Comparison of ENCODE assay signal across 12 mouse cellular contexts in the genomic region with DNA sequence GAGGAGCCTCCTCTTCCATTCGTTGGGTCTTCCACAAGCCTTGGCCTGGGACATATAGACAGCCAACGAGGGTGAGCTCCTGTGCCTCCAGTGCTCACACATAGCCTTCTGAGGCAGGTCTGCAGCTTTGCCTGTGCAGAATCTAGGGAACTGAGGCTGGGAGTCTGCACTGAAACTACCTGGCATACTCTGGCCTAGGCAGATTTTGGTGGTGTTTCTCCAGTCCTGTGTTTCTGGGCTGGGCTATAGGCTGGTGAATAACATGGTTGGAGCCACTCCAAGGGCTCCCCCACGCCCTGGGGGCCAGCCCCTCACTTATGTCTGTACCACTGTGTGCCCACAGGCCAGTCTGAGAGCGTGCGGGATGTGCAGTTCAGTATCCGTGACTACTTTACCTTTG. TPM values are rescaled to one million over a fixed set of nuclear protein-coding genes. Genes with fewer than 3 reads are reported as not detected.
DNase-seq lines count a peak whose midpoint lies in the region; ATAC-seq and TF ChIP-seq lines count a peak whose summit lies in the region.
"Had no signal": no experiment of that assay in that cellular context is flagged by ENCODE, and none has a peak within 500 bp of the region (broad histone marks: within the 10 kb centered on the region; RNA-seq: fewer than 3 reads in every experiment).

No protein-coding gene starts in this region.

- H3K4me2 ChIP-seq in kidney, embryonic 15.5 days, result peak overlapping the region; percentile 95
- H3K4me2 ChIP-seq in embryonic facial prominence, embryonic 13.5 days, result peak overlapping the region; percentile 93; the same call in 1 of the 2 replicates
- H3K4me2 ChIP-seq in liver, embryonic 14.5 days (ENCODE audit: low read depth), result peak overlapping the region; percentile 87; the same call in 1 of the 2 replicates

- peaks cover 24% of the 10 kb centered on the region for H3K27me3 ChIP-seq in erythroblast, embryonic 14.5 days (ENCODE audit: control insufficient read depth)
- peaks cover 24% of the 10 kb centered on the region for H3K27me3 ChIP-seq in kidney, embryonic 15.5 days
- H3K27me3 ChIP-seq in embryonic facial prominence, embryonic 13.5 days, result peaks cover 18% of the 10 kb centered on the region
- H3K27me3 ChIP-seq in liver, embryonic 14.5 days (ENCODE audit: control insufficient read depth, insufficient read depth, low read length), result peaks cover 6% of the 10 kb centered on the region

- H3K9ac ChIP-seq in kidney, embryonic 15.5 days, result no peak overlapping the region
- peak overlapping the region; percentile 11; the same call in 1 of the 2 replicates for H3K9ac ChIP-seq in embryonic facial prominence, embryonic 13.5 days
- H3K9ac ChIP-seq in liver, embryonic 14.5 days (replicated peaks), result no peak overlapping the region
- H3K9ac ChIP-seq: stomach, embryonic 15.5 days had no signal

- H3K9me3 ChIP-seq in erythroblast, embryonic 14.5 days (ENCODE audit: control insufficient read depth, low read length), result no peaks in the 10 kb centered on the region
- no peaks in the 10 kb centered on the region for H3K9me3 ChIP-seq in kidney, embryonic 15.5 days (replicated peaks)
- H3K9me3 ChIP-seq in embryonic facial prominence, embryonic 13.5 days, result no peaks in the 10 kb centered on the region
- H3K9me3 ChIP-seq in liver, embryonic 14.5 days (ENCODE audit: control insufficient read depth, low read length), result no peaks in the 10 kb centered on the region
- H3K9me3 ChIP-seq: stomach, embryonic 15.5 days had no signal

- no peak for ATAC-seq in erythroblast, adult 5-6 weeks (replicated peaks; ENCODE audit: low FRiP score, poor library complexity, severe bottlenecking)
- no peak for ATAC-seq in kidney, embryonic 15.5 days (replicated peaks; ENCODE audit: low FRiP score)
- ATAC-seq in embryonic facial prominence, embryonic 13.5 days (ENCODE audit: insufficient number of reproducible peaks, insufficient read depth, low FRiP score, low TSS enrichment, low read depth), result no peak
- ATAC-seq in liver, embryonic 14.5 days (ENCODE audit: insufficient read depth), result no peak
- ATAC-seq in megakaryocyte progenitor cell, adult 5-6 weeks (replicated peaks; ENCODE audit: poor library complexity), result no peak

- WGBS in kidney, embryonic 15.5 days, result 92% methylated on average over 6 of the region's 6 CpGs
- WGBS in embryonic facial prominence, embryonic 13.5 days, result 81% methylated on average over 6 of the region's 6 CpGs
- WGBS in liver, embryonic 14.5 days (ENCODE audit: insufficient replicate concordance), result 78% methylated on average over 6 of the region's 6 CpGs

- H3K4me3 ChIP-seq in erythroblast, embryonic 14.5 days (replicated peaks), result peak overlapping the region; percentile 73
- no peak overlapping the region for H3K4me3 ChIP-seq in kidney, embryonic 15.5 days (replicated peaks)
- H3K4me3 ChIP-seq in embryonic facial prominence, embryonic 13.5 days, result no peak overlapping the region
- H3K4me3 ChIP-seq in liver, embryonic 14.5 days (ENCODE audit: insufficient read depth in 1 of 2, low read depth in 2 of 2, low read length in 2 of 2), result no peak overlapping the region

- no peak for TF ChIP-seq CTCF in liver, embryonic 14.5 days (IDR thresholded peaks at IDR 0.05; ENCODE audit: low read depth)

- no peak overlapping the region for H3K27ac ChIP-seq in kidney, embryonic 15.5 days
- no peak overlapping the region for H3K27ac ChIP-seq in embryonic facial prominence, embryonic 13.5 days
- no peak overlapping the region for H3K27ac ChIP-seq in liver, embryonic 14.5 days
- H3K27ac ChIP-seq: stomach, embryonic 15.5 days had no signal

- no peak for TF ChIP-seq EP300 in liver, embryonic 14.5 days (IDR thresholded peaks at IDR 0.05; ENCODE audit: low read depth)

- peaks cover 47% of the 10 kb centered on the region for H3K36me3 ChIP-seq in erythroblast, embryonic 14.5 days (ENCODE audit: control insufficient read depth)
- peaks cover 34% of the 10 kb centered on the region for H3K36me3 ChIP-seq in kidney, embryonic 15.5 days
- H3K36me3 ChIP-seq in embryonic facial prominence, embryonic 13.5 days, result peaks cover 39% of the 10 kb centered on the region
- H3K36me3 ChIP-seq in liver, embryonic 14.5 days (replicated peaks; ENCODE audit: control insufficient read depth, insufficient read depth, low read depth), result peaks cover 3% of the 10 kb centered on the region

- H3K4me1 ChIP-seq in erythroblast, embryonic 14.5 days (ENCODE audit: control insufficient read depth), result peaks cover 74% of the 10 kb centered on the region
- peaks cover 50% of the 10 kb centered on the region for H3K4me1 ChIP-seq in kidney, embryonic 15.5 days
- peaks cover 48% of the 10 kb centered on the region for H3K4me1 ChIP-seq in embryonic facial prominence, embryonic 13.5 days
- peaks cover 11 to 17% of the 10 kb centered on the region in 2 experiments; a peak in 3 of 4 replicates for H3K4me1 ChIP-seq in liver, embryonic 14.5 days (replicated peaks; ENCODE audit: control insufficient read depth in 2 of 2, insufficient read depth in 2 of 2, low read length in 1 of 2)

- DNase-seq in kidney, postnatal 4 days, result no peak
- no peak for DNase-seq in liver, embryonic 14.5 days (ENCODE audit: low read depth in 3 of 3, low spot score in 3 of 3)
- DNase-seq in urinary bladder, postnatal 4 days (ENCODE audit: low spot score in 2 of 2), result no peak
- DNase-seq: gastrocnemius, postnatal 14 days; right cerebral cortex, postnatal 14 days had no signal

RNA-seq across cellular contexts. Expression of gene Wdr24, which starts 1.9 kb away (rescaled TPM):
- polyA plus RNA-seq in erythroblast, embryonic 14.5 days (2012), result 0.32 and 0.68 TPM in 2 replicates
- total RNA-seq in erythroblast, adult 5-6 weeks (2015; ENCODE audit: low replicate concordance), result 0.38 and 0.42 TPM in 2 replicates
- 4.9 and 6.0 TPM in 2 replicates for total RNA-seq in erythroblast, adult 5-6 weeks (2017; ENCODE audit: low replicate concordance)
- polyA plus RNA-seq in kidney, embryonic 15.5 days (2015; fragmentation: Nextera tagmentation; extraction: Ambion mirVana), result 28.1 and 31.8 TPM in 2 replicates
- 26.5 and 30.0 TPM in 2 replicates for polyA plus RNA-seq in embryonic facial prominence, embryonic 13.5 days (2015; fragmentation: Nextera tagmentation; extraction: Ambion mirVana)
- polyA plus RNA-seq in liver, embryonic 14.5 days (2012; rRNA removed), result 14.1 and 14.3 TPM in 2 replicates
- 9.2 and 11.4 TPM in 2 replicates for polyA plus RNA-seq in liver, embryonic 14.5 days (2014; fragmentation: Nextera tagmentation; extraction: Ambion mirVana)
- total RNA-seq in megakaryocyte progenitor cell, adult 5-6 weeks (2015), result 10.0 and 10.1 TPM in 2 replicates
- 16.1 and 18.0 TPM in 2 replicates for total RNA-seq in megakaryocyte progenitor cell, adult 5-6 weeks (2017)

RNA-seq across cellular contexts. Expression of gene Jmjd8, which starts 3.4 kb away (rescaled TPM):
- polyA plus RNA-seq in erythroblast, embryonic 14.5 days (2012), result 0.31 and 0.65 TPM in 2 replicates
- 0.84 and 2.1 TPM in 2 replicates for total RNA-seq in erythroblast, adult 5-6 weeks (2015; ENCODE audit: low replicate concordance)
- 3.9 and 6.7 TPM in 2 replicates for total RNA-seq in erythroblast, adult 5-6 weeks (2017; ENCODE audit: low replicate concordance)
- polyA plus RNA-seq in kidney, embryonic 15.5 days (2015; fragmentation: Nextera tagmentation; extraction: Ambion mirVana), result 56.2 and 61.4 TPM in 2 replicates
- polyA plus RNA-seq in embryonic facial prominence, embryonic 13.5 days (2015; fragmentation: Nextera tagmentation; extraction: Ambion mirVana), result 48.3 and 52.8 TPM in 2 replicates
- polyA plus RNA-seq in liver, embryonic 14.5 days (2012; rRNA removed), result 17.3 and 17.9 TPM in 2 replicates
- 13.7 and 16.2 TPM in 2 replicates for polyA plus RNA-seq in liver, embryonic 14.5 days (2014; fragmentation: Nextera tagmentation; extraction: Ambion mirVana)
- 12.0 and 15.6 TPM in 2 replicates for total RNA-seq in megakaryocyte progenitor cell, adult 5-6 weeks (2015)
- 19.5 and 22.8 TPM in 2 replicates for total RNA-seq in megakaryocyte progenitor cell, adult 5-6 weeks (2017)

RNA-seq across cellular contexts. Expression of gene Stub1, which starts 7.9 kb away (rescaled TPM):
- 10.1 and 10.6 TPM in 2 replicates for polyA plus RNA-seq in erythroblast, embryonic 14.5 days (2012)
- 15.0 and 28.0 TPM in 2 replicates for total RNA-seq in erythroblast, adult 5-6 weeks (2015; ENCODE audit: low replicate concordance)
- 18.8 and 27.9 TPM in 2 replicates for total RNA-seq in erythroblast, adult 5-6 weeks (2017; ENCODE audit: low replicate concordance)
- 336 and 362 TPM in 2 replicates for polyA plus RNA-seq in kidney, embryonic 15.5 days (2015; fragmentation: Nextera tagmentation; extraction: Ambion mirVana)
- polyA plus RNA-seq in embryonic facial prominence, embryonic 13.5 days (2015; fragmentation: Nextera tagmentation; extraction: Ambion mirVana), result 319 and 353 TPM in 2 replicates
- polyA plus RNA-seq in liver, embryonic 14.5 days (2012; rRNA removed), result 70.2 and 85.1 TPM in 2 replicates
- polyA plus RNA-seq in liver, embryonic 14.5 days (2014; fragmentation: Nextera tagmentation; extraction: Ambion mirVana), result 96.7 and 100 TPM in 2 replicates
- total RNA-seq in megakaryocyte progenitor cell, adult 5-6 weeks (2015), result 66.5 and 73.4 TPM in 2 replicates
- total RNA-seq in megakaryocyte progenitor cell, adult 5-6 weeks (2017), result 99.5 and 106 TPM in 2 replicates

RNA-seq across cellular contexts. Expression of gene Rhbdl1, which starts 11.8 kb away (rescaled TPM):
- 0.22 and 0.54 TPM in 2 replicates for polyA plus RNA-seq in erythroblast, embryonic 14.5 days (2012)
- total RNA-seq in erythroblast, adult 5-6 weeks (2015; ENCODE audit: low replicate concordance), result not detected in 2 replicates
- 4.7 TPM in 1 of 2 replicates, not detected in the other for total RNA-seq in erythroblast, adult 5-6 weeks (2017; ENCODE audit: low replicate concordance)
- 2.8 and 3.8 TPM in 2 replicates for polyA plus RNA-seq in kidney, embryonic 15.5 days (2015; fragmentation: Nextera tagmentation; extraction: Ambion mirVana)
- 1.4 and 2.7 TPM in 2 replicates for polyA plus RNA-seq in embryonic facial prominence, embryonic 13.5 days (2015; fragmentation: Nextera tagmentation; extraction: Ambion mirVana)
- polyA plus RNA-seq in liver, embryonic 14.5 days (2012; rRNA removed), result 1.5 and 2.0 TPM in 2 replicates
- polyA plus RNA-seq in liver, embryonic 14.5 days (2014; fragmentation: Nextera tagmentation; extraction: Ambion mirVana), result 0.35 and 0.58 TPM in 2 replicates
- 1.0 and 1.1 TPM in 2 replicates for total RNA-seq in megakaryocyte progenitor cell, adult 5-6 weeks (2015)
- total RNA-seq in megakaryocyte progenitor cell, adult 5-6 weeks (2017), result 2.5 TPM in 1 of 2 replicates, not detected in the other

RNA-seq across cellular contexts. Expression of gene Gm20683, which starts 16.3 kb away (rescaled TPM):
- polyA plus RNA-seq in erythroblast, embryonic 14.5 days (2012), result 0.68 and 1.1 TPM in 2 replicates
- total RNA-seq in erythroblast, adult 5-6 weeks (2015; ENCODE audit: low replicate concordance), result 0.84 TPM in 1 of 2 replicates, not detected in the other
- 2.6 TPM in 1 of 2 replicates, not detected in the other for total RNA-seq in erythroblast, adult 5-6 weeks (2017; ENCODE audit: low replicate concordance)
- 1.8 and 3.0 TPM in 2 replicates for polyA plus RNA-seq in kidney, embryonic 15.5 days (2015; fragmentation: Nextera tagmentation; extraction: Ambion mirVana)
- polyA plus RNA-seq in embryonic facial prominence, embryonic 13.5 days (2015; fragmentation: Nextera tagmentation; extraction: Ambion mirVana), result 1.3 and 2.9 TPM in 2 replicates
- 3.3 and 6.9 TPM in 2 replicates for polyA plus RNA-seq in liver, embryonic 14.5 days (2012; rRNA removed)
- 0.43 TPM in 1 of 2 replicates, not detected in the other for polyA plus RNA-seq in liver, embryonic 14.5 days (2014; fragmentation: Nextera tagmentation; extraction: Ambion mirVana)
- total RNA-seq in megakaryocyte progenitor cell, adult 5-6 weeks (2015), result 0.17 and 0.32 TPM in 2 replicates
- 0.54 and 0.78 TPM in 2 replicates for total RNA-seq in megakaryocyte progenitor cell, adult 5-6 weeks (2017)
- total RNA-seq: common myeloid progenitor, adult 5-6 weeks had no signal
